Mouse (Mus musculus): ENCODE measurements around the gene Lmo1.

Gene Lmo1

DNA sequence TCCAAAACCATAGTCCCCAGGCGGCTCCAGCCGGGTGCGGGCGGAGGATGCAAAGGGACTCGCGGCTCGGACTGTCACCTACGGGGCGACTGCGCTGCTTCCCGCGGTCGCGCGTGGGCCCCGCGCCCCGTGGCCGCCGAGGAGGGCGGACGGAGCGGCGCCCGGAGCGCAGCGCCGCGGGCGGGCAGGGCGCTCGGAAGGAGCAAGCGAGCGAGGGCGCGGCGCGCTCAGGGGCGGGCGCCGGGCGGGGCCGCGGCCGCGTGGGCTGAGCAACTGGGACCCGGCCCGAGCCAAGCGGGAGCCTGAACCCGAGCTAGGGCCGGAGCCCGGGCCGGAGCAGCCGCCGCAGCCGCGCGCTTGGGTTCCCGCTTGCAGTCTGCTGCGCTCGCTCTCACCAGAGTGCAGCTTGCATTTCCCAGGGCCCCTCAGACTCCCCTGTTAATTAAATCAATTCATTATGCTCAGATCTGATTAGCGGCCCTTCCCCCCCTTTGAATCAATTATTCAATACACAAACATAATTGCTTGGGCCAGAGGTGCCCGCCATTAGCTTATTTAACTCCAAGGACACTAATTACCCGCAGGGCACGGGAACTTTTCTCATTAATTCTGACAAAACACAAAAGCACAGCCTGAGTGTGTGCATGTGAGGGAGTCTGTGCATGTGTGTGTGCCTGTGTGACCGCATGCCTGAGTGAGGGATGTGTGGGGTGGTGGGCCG lies at the start of gene Lmo1:
Lmo1 (minus strand) TSS at position 259 of the 721 bp plus-strand sequence.
- DNase-seq (ENCODE audit: low spot score) = no peak

DNA sequence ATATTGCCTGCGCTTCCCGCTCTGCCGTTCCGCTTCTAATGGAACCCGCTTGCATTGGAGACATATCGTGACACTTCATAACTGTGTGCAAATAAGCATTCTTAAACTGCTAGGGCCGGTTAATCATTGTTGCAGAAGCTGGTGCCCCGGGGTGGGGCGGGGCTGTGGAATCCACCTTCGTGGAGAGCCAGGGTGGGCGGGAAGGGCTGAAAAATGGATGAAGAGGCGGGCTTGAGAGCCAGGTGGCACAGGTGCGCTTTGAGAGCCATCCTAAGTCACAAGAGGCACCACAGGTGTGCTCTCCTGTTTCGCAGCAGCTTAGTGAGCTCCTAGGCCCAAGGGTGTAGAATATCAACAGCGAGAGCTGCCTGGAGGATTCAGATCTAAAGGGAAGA lies 46.7 kb upstream of the Lmo1 start:
- DNase-seq (ENCODE audit: low spot score) = peak; percentile 3

DNA sequence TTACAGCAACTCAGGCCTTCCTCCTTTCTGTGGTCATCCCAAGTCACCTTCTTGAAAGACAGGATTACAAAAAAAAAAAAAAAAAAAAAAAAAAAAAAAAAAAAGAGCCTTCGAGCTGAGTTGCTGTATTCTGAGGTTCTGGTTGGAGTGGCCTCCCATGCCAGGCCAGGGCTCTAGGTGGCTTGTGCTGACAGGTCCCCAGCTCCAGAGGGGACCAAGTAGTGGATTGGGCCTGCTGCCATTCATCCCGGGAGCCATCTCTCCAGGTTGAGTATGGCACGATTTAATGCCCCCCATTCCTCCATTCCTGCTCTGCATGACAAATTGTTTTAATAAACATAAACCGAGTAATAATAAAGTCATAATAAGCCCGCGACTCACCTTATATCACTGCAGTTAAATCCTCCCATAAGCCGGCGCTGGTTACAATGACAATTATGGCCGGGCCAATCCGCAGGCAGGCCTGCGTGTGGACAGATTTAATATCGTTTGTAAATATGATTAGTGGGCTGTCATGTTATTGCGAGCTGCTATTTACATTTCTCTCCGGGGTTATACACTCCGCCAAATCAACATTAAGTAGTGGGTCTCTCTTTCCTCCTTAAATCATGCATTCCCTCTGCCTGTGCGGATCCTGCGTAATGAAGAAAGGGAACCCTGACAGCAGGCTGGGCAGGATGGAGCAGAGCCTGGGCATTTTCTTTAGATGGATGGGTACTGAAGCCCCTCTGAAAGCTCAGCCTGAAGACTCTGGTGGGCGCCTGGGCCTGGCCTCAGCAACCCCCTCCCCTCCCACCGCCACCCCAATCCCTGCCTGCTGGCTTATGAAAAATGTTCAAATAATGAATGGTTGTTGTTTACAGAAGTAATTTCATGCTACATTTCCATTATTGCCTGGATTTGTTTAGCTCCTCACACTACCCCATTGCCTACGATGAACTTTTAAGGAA lies 46.0 kb upstream of the Lmo1 start:
- no peak for DNase-seq (ENCODE audit: low spot score)

DNA sequence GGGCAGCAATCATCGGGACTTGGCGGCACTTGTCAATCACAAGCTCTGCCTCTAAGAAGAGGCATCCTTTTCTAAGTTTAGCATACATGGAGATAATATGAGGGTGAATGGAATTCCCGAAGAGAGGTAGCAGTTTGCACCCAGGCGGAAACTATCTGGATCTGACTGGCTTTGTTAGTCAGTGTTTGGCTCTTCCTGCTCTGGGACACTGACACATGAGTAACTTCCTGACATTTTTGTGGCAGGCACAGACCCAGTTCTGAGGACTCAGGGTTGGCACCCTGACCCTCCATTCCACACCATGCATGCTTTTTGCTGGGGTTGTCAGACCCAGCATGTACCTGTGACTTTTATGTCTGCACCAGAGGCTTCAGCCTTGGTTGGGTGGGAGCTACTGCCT lies 45.0 kb upstream of the Lmo1 start:
- DNase-seq (ENCODE audit: low spot score) = no peak

- DNase-seq (ENCODE audit: low spot score) = no peak
These were observed 43.9 kb upstream of the Lmo1 start for GRCm38 (mm10) chr7:109218977-109219271.

GRCm38 (mm10) chr7:109218130-109218976 lies 43.3 kb upstream of the Lmo1 start:
- DNase-seq (ENCODE audit: low spot score) = peak; percentile 43

DNA sequence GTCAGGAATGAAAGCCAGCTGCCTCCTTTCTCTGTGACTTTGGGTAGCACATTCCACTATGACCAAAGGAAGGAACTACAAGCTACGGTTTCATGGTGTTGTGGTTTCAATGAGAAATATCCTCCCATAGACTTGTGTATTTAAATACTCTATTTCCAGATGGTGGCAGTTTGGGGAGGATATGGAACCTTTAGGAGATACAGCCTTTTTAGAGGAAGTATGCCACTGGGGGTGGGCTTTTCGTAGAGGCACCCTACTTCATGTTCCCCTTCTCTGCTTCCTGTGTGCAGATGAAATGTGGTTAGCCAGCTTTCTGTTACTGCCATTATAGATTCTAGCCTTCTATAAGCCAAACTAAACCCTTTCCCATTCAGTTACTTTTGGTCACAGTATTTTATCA lies 34.8 kb upstream of the Lmo1 start:
- no peak for DNase-seq (ENCODE audit: low spot score)

DNA sequence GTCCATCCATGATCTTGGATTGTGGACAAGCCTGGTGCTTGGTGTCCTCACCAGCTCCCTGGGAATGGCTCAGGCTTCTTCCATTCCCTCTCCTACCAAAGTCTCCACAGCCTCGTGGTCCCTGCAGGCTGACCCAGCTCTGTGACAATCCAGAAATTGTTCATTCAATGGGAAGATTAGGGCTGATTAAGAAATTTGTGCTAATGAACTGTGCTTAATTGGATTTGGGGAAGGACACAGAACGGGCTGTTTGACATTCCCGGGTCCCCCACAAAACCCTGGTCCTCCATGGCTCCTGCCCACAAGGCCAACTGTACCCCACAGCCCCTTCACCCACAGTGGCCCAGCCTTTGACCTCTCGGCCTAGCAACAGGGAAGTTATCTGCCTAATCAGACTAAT lies 32.8 kb upstream of the Lmo1 start:
- DNase-seq (ENCODE audit: low spot score) = no peak

GRCm38 (mm10) chr7:109206358-109206757 lies 31.4 kb upstream of the Lmo1 start:
- DNase-seq (ENCODE audit: low spot score) = no peak

DNA sequence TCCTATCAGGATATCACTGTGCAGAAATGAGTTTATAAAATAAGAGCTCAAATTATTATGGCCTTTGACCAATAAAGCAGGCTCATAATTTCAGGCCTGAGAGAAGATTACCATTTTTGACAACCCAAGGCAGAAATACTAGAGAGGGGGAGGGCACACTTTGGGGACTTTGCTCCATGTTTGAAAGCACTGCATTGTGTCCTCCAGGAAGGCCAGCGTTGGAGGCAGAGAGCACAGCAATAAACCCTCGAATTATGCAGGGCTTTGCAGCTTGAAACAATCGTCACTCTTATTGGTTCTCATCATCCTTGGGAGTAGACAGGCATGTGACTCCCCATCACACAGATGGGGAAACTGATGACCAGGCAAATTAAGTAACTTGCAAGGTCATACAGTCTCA lies 28.1 kb upstream of the Lmo1 start:
- no peak for DNase-seq (ENCODE audit: low spot score)

GRCm38 (mm10) chr7:109200559-109200958 lies 25.6 kb upstream of the Lmo1 start:
- DNase-seq (ENCODE audit: low spot score) = no peak

GRCm38 (mm10) chr7:109197161-109197650 lies 22.2 kb upstream of the Lmo1 start:
- DNase-seq (ENCODE audit: low spot score) = no peak

GRCm38 (mm10) chr7:109196399-109197082 lies 21.5 kb upstream of the Lmo1 start:
- DNase-seq (ENCODE audit: low spot score) = no peak

GRCm38 (mm10) chr7:109195982-109196381 lies 21.0 kb upstream of the Lmo1 start:
- no peak for DNase-seq (ENCODE audit: low spot score)

- no peak for DNase-seq (ENCODE audit: low spot score)
These were observed 19.8 kb upstream of the Lmo1 start for GRCm38 (mm10) chr7:109194850-109195249.

DNA sequence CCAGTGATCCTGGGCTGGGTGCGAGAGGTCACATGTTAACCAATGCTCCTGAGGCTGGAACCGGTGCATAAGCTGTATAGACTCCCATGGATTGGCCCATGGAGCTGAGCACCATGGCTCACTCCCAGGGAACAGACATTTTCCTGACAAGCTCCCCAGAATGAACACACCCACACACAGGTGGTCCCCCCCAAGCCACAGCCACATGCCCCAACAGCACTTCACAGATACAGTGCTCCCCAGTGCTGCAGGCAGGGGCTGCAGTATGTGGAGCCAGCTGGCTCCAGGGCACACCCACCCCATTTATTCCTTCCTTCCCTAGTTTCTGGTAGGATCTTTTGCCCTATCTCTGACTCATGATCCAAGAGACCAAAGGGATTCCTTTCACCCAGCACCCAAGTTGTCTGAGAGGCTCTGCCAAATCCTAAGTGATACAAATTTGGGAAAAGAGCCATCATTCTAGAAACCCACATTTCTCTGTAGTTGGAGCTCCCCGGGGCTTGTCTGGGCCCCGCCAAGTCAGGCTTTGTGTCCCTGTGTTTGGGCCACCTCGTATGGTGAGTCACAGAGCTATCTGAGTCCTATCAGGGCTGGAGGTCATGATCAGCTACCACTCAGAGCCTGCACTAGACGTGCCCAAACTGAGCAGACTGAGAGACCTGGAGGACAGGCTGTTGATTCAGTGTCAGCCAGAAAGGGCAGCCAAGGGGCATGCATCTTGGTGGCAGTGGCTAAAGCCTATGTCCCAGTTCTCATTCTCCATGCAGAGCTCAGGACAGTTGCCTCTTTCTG lies 12.4 kb upstream of the Lmo1 start:
- no peak for DNase-seq (ENCODE audit: low spot score)

DNA sequence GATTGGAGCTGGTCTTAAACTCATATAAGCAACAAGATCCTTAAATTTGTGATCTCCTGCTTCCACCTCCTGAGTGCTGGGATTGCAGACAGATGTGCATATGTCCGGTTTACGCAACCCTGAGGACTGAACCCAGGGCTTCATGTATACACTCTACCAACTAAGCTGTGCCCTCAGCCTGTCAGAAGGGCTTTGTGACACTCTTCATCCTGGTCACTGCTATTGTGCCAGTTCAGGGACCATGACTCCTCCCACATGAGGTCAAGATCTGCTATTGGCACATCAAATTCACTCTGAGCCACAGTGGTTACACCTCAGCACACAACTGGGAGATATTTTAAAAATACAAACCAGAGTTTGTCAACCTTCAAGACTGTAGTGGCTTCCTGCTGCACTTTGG lies 11.0 kb upstream of the Lmo1 start:
- DNase-seq (ENCODE audit: low spot score) = no peak

GRCm38 (mm10) chr7:109185564-109185963 lies 10.6 kb upstream of the Lmo1 start:
- DNase-seq (ENCODE audit: low spot score) = no peak

DNA sequence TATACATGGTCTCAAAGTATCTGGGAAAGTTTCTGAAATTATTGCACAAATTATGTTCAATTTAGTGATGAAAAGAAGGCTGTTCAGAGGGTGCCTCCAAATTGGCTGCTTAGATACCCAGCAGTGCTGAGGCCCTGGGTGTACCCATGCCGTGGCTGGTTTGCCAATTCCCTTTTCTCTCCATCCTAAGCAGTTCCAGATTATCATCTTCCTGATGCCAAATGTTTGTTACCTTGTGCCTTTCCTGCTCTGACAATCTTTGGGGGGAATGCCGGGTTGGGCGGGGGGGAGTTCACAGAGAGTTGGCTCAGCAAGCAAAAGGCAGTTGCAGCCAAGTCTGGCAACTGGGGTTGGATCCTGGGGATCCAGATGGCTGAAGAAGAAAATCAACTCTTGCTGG lies 1.7 kb upstream of the Lmo1 start:
- no peak for DNase-seq (ENCODE audit: low spot score)

GRCm38 (mm10) chr7:109175670-109176625 lies 941 bp upstream of the Lmo1 start:
- DNase-seq (ENCODE audit: low spot score) = no peak
